Mouse (Mus musculus) midbrain, embryonic 12.5 days (tissue): ENCODE measurements at regions not wholly inside any gene's neighbourhood (a gene's known extent, or its start where the extent isn't known, plus 50 kb on each side); places are given as distances from the start of the nearest gene placed in this dataset.
A peak's percentile ranks its signal among the peaks of the same experiment; 100 is the strongest.

ENCODE experiments used
- ATAC-seq: fragments of 200-750 bp; cut with Nextera tagmentation; 2 replicates; pipeline ENCODE4 v1.8.0; 2017; ENCODE audit warnings: low read depth, moderate TSS enrichment, moderate library complexity; ENCODE audit not compliant: low FRiP score
- H3K27ac ChIP-seq: fragments of 300-500 bp; sonication (generic); replicated peaks from 2 replicates; pipeline ENCODE4 v1.5.1; 2016; ENCODE audit warnings: mild to moderate bottlenecking
- H3K27me3 ChIP-seq: fragments of 300-500 bp; sonication (generic); 2 replicates; pipeline ENCODE4 v1.6.1; 2016; ENCODE audit warnings: mild to moderate bottlenecking
- H3K36me3 ChIP-seq: fragments of 300-500 bp; sonication (generic); 2 replicates; pipeline ENCODE4 v1.6.1; 2016
- H3K4me1 ChIP-seq: fragments of 300-500 bp; sonication (generic); 2 replicates; pipeline ENCODE4 v1.6.1; 2016
- H3K4me2 ChIP-seq: fragments of 300-500 bp; sonication (generic); replicated peaks from 2 replicates; pipeline ENCODE4 v1.6.1; 2016; ENCODE audit warnings: mild to moderate bottlenecking, moderate library complexity
- H3K4me3 ChIP-seq: fragments of 300-500 bp; sonication (generic); 2 replicates; pipeline ENCODE4 v1.5.1; 2016; ENCODE audit warnings: mild to moderate bottlenecking
- H3K9ac ChIP-seq: fragments of 300-500 bp; sonication (generic); replicated peaks from 2 replicates; pipeline ENCODE4 v1.6.1; 2016; ENCODE audit warnings: mild to moderate bottlenecking, moderate library complexity
- H3K9me3 ChIP-seq: fragments of 300-500 bp; sonication (generic); 2 replicates; pipeline ENCODE4 v1.6.1; 2016; ENCODE audit warnings: mild to moderate bottlenecking
- WGBS: fragments of 180-500 bp; shearing (Covaris S2); methylation state at CpG from one replicate; pipeline ENCODE4 v1.1.7; 2016; 5-methylcytosine and 5-hydroxymethylcytosine counted together

DNA sequence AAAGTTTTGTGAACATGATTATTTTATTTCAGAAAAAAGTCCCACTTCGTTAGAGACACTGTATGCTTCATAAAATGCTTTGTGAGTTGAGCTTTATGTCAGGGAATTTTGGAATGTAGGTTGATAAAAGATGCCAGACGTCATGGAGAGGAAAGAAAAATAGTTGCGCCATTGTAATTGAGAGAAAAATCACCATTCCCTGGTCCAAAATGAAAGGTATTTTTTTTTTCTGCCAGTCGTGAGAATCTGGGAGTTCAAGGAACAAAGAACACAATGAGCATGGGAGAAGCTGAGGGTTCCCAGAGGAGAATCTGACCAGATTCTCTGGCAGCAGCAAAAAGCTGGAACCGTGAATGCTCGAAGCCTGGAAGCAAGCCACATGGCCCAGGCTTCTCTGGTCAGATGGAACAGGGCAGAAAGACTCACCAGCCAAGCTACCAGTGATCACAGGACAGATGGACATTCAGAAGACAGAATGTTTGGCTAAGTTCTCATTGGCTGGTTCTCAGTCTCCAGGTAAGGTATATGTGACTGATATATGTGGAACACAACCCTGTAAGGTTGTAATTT, 247.5 kb downstream of the Dnajb9 start:
- WGBS = 80% methylated on average over 6 of the region's 6 CpGs
- no peaks in the 10 kb centered on the region for H3K4me1 ChIP-seq
- ATAC-seq = no peak
- no peaks in the 10 kb centered on the region for H3K9me3 ChIP-seq
- no peak overlapping the region for H3K4me3 ChIP-seq
- no peaks in the 10 kb centered on the region for H3K36me3 ChIP-seq
- no peak overlapping the region for H3K4me2 ChIP-seq
- no peak overlapping the region for H3K9ac ChIP-seq
- no peaks in the 10 kb centered on the region for H3K27me3 ChIP-seq
- no peak overlapping the region for H3K27ac ChIP-seq

DNA sequence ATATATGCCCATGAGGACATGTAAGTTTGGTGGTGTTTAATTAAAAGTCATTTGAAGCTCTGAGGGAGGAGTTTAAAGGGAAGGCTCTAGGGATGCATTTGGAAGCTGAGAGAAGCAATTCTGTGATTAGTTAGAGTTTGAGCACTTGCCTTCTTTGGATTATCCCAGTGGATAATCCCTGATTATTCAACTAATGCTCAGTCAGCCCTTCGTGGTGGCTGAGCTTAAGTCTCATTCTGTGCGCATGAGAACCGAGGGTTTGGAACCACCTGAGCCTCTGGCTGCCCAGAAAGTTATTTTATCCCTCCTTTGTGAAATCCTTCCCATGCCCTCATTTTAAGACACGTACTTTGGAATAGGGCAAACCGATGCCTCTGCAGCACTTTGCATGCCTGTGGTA, 285.9 kb downstream of the Dnajb9 start:
- Histone ChIP-seq H3K27ac (no peak overlapping the region), H3K9ac (no peak overlapping the region), H3K27me3 (no peaks in the 10 kb centered on the region), H3K4me2 (no peak overlapping the region), H3K4me1 (no peaks in the 10 kb centered on the region), H3K4me3 (no peak overlapping the region), H3K9me3 (no peaks in the 10 kb centered on the region), H3K36me3 (no peaks in the 10 kb centered on the region)
- 26% methylated on average over 5 of the region's 5 CpGs for WGBS
- no peak for ATAC-seq

DNA sequence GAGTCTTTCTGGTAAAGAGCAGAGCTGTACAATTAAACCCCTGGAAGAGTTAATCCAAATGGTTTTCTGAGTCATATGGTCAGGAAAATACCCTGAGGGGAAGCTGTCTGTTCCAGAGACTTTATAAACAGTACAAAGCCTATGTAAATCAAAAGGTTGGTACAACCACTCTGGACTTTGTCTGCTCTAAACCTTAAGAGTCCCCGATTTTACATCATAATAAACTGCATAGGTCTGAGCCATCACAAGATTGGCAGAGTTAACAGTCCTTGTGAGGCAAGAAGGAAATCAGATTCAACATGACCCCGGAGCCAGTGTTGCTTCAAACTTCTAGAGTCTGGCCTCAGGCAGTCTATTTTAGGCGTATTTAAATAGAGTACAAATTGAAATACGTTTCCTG, 289.7 kb downstream of the Dnajb9 start:
- no peak for ATAC-seq
- H3K9ac ChIP-seq = no peak overlapping the region
- WGBS = 74% methylated on average over 4 of the region's 4 CpGs
- H3K4me1 ChIP-seq = no peaks in the 10 kb centered on the region
- H3K27ac ChIP-seq = no peak overlapping the region
- H3K4me3 ChIP-seq = no peak overlapping the region
- no peaks in the 10 kb centered on the region for H3K9me3 ChIP-seq
- H3K36me3 ChIP-seq = no peaks in the 10 kb centered on the region
- no peaks in the 10 kb centered on the region for H3K27me3 ChIP-seq
- no peak overlapping the region for H3K4me2 ChIP-seq

DNA sequence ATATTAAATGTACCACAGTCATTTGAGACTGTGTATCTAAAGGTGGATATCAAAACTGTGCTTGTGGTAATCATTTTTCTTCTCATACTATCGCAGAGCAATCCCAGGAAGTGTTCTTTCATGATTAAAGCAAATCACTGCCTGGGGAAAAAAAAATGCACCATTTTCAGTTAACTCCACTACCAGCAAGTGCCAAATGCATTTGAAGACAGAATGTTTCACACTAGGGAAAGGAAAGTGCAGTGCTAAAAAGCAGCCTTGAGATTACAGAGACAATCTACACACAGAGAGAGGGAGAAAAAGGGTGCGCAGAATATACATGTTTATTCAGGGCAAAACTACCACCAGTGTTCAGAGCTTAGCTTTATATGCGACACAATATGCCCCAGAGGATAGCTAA, 291.0 kb downstream of the Dnajb9 start:
- no peak overlapping the region for H3K4me2 ChIP-seq
- H3K4me3 ChIP-seq = no peak overlapping the region
- no peaks in the 10 kb centered on the region for H3K36me3 ChIP-seq
- H3K27ac ChIP-seq = no peak overlapping the region
- H3K27me3 ChIP-seq = no peaks in the 10 kb centered on the region
- no peak overlapping the region for H3K9ac ChIP-seq
- H3K4me1 ChIP-seq = no peaks in the 10 kb centered on the region
- WGBS = 71% methylated on average over 3 of the region's 3 CpGs
- no peak for ATAC-seq
- no peaks in the 10 kb centered on the region for H3K9me3 ChIP-seq

DNA sequence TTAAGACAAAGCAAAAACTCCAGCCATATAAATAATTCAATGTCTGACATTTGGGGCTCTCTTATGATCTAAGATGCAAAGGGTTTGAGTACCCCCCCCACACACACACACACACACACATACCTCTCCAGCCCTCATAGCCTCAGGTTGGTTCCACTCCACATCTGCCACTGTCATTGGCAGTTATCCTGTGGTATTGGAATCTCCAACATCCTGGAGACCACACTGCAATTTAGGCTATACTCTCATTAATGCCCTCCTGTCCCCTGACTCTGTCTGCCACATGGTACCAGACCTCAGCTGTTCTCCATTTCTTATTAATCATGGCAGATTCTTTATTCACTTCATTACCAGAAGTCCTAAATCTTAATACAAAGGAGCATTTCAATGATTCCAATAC, 293.3 kb downstream of the Dnajb9 start:
- no peaks in the 10 kb centered on the region for H3K27me3 ChIP-seq
- no peak overlapping the region for H3K4me3 ChIP-seq
- no peaks in the 10 kb centered on the region for H3K4me1 ChIP-seq
- ATAC-seq = peak; percentile 63; the same call in 1 of the 2 replicates
- H3K9me3 ChIP-seq = no peaks in the 10 kb centered on the region
- no peak overlapping the region for H3K9ac ChIP-seq
- no peak overlapping the region for H3K4me2 ChIP-seq
- H3K36me3 ChIP-seq = no peaks in the 10 kb centered on the region
- no peak overlapping the region for H3K27ac ChIP-seq

DNA sequence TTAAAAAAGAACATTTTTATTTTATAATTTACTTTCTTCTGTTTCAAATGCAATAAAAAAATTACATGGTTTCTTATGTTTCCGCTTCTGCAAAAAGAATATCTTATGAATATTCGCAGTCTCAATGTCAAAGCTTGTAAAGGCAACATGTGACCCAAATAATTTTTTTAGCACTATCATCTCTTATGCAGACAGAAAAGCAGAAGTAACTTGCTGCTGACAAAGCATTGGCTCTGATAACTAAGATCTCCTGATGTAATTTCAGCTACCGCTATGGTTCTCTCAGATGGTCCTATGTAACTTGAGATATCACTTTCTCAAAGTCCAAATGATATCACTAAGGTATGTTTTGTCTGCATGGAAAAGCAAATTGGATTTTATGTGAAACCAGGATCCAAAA, 310.9 kb downstream of the Dnajb9 start:
- no peak for ATAC-seq
- H3K4me2 ChIP-seq = no peak overlapping the region
- no peaks in the 10 kb centered on the region for H3K9me3 ChIP-seq
- H3K4me1 ChIP-seq = no peaks in the 10 kb centered on the region
- no peaks in the 10 kb centered on the region for H3K27me3 ChIP-seq
- H3K27ac ChIP-seq = no peak overlapping the region
- H3K36me3 ChIP-seq = no peaks in the 10 kb centered on the region
- WGBS = 98% methylated on average over 3 of the region's 3 CpGs
- no peak overlapping the region for H3K9ac ChIP-seq
- H3K4me3 ChIP-seq = no peak overlapping the region

DNA sequence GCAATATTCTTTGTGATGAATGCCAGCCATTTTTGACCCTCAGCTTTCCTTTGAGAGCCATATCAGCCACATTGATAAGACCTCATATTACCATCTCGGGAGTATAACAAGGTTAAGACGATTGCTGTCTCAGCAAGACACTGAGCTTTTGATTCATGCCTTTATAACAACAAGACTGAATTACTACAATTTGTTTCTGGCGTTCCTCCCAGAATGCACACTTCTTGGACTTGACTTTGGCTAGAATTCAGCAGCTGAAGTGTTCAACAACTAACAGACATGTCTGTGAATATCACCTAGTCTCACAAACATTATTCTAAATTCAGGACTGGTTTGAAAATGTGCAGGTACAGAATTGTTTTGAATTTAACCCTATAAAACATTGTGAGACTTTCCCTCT, 324.5 kb downstream of the Dnajb9 start:
- no peak for ATAC-seq
- H3K4me3 ChIP-seq = no peak overlapping the region
- H3K4me2 ChIP-seq = no peak overlapping the region
- no peaks in the 10 kb centered on the region for H3K9me3 ChIP-seq
- no peaks in the 10 kb centered on the region for H3K36me3 ChIP-seq
- WGBS = 89% methylated on average over 3 of the region's 3 CpGs
- H3K27me3 ChIP-seq = no peaks in the 10 kb centered on the region
- H3K4me1 ChIP-seq = no peaks in the 10 kb centered on the region
- H3K27ac ChIP-seq = no peak overlapping the region
- no peak overlapping the region for H3K9ac ChIP-seq

DNA sequence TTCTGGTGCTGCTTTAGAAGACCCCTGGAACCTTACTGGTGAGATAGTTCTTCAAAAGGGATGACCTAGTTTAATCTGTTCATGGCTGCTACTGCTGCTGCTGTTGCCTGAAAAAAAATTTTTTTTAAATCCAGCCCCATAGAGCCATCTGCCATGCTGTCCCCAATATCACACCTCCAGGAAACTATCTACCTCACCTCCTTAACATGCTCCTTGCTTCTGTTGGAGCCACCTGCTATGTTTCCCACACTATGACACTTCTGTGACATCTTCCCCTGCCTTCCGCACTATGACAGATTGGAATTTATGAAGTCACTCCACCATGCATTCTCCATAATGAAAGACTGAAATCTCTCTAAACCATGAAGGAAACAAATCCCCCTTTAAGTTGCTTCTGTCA, 349.6 kb downstream of the Dnajb9 start:
- Histone ChIP-seq H3K9ac (no peak overlapping the region), H3K36me3 (no peaks in the 10 kb centered on the region), H3K9me3 (no peaks in the 10 kb centered on the region), H3K4me1 (no peaks in the 10 kb centered on the region), H3K27me3 (no peaks in the 10 kb centered on the region), H3K4me3 (no peak overlapping the region), H3K4me2 (no peak overlapping the region), H3K27ac (no peak overlapping the region)
- WGBS = 91% methylated on average over 1 of the region's 1 CpGs
- ATAC-seq = no peak

DNA sequence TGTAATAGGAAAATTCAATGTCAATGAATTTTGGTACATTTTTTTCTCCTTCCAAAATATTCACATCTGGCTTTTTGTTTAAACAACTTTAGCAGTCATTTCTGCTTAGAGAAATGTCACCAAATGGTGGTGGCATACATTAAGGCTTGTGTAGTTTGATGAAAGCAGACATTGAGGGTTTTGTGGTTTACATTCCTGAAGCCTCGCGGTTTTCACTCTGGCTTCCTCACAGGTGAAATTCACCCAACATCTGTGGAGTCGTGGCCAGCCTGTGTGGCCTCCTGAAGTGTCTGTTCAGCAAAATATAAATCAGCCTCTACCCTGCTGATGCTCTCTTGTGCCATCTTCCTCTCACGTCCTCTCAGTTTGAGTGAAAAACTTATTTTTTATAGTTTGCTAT, 353.8 kb downstream of the Dnajb9 start:
- Histone ChIP-seq H3K9ac (no peak overlapping the region), H3K4me2 (no peak overlapping the region), H3K9me3 (no peaks in the 10 kb centered on the region), H3K27ac (no peak overlapping the region), H3K27me3 (no peaks in the 10 kb centered on the region), H3K4me1 (no peaks in the 10 kb centered on the region), H3K36me3 (no peaks in the 10 kb centered on the region), H3K4me3 (no peak overlapping the region)
- 82% methylated on average over 4 of the region's 4 CpGs for WGBS
- no peak for ATAC-seq

DNA sequence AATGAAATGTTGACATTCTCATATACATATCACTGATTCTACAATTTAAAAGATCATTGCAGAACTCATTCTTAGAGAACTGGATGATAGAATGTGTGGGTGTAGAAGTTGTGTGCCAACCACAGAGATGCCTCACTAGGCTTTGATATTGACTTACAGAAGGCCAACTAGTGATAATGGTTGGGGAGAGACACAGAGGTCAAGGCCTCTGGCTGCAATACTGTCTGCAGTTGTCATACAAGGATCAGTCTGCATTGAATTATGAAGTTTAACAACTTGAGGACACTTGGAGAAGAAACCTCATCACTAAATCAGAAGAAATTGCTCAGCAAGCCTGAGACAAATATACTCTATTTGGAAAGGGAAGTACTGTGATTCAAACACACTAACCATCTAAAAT, 357.9 kb downstream of the Dnajb9 start:
- H3K4me1 ChIP-seq = no peaks in the 10 kb centered on the region
- ATAC-seq = no peak
- H3K27me3 ChIP-seq = no peaks in the 10 kb centered on the region
- no peaks in the 10 kb centered on the region for H3K36me3 ChIP-seq
- no peak overlapping the region for H3K9ac ChIP-seq
- H3K4me2 ChIP-seq = no peak overlapping the region
- no peak overlapping the region for H3K27ac ChIP-seq
- no peaks in the 10 kb centered on the region for H3K9me3 ChIP-seq
- no peak overlapping the region for H3K4me3 ChIP-seq

DNA sequence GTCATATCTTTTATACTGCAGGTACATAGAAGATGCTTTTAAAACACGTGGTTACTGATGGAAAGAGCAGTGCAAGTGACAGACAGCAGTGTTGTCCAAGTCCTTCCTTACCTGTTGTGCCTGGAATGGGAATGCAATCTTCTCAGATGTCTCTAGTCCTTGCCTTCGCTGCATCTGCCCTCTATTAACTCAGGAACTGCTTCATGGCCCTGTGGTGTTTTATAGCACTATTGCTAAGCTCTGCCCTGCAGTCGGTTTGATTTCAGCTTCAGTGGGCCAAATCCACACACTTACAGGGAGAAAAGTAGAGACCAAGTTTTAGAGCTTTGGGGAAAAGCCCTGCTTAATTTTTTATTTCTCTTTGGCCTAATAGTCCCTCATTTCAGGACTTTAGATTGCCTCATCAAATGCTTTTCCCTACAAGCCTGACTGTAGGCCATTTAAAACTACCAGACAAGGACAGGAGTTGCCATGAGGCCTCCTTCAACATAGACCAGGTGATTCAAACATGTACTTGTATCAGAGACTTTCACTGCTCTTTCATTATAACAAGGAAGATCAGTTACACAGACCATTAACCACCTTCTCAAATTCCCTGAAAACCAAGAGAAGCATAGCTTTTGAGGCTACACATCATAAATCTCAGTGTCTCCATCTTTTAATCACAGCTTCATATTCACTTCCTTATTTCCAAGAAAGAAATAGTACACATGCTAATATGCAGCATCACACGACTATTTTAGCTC, 358.7 kb downstream of the Dnajb9 start:
- H3K4me1 ChIP-seq = no peaks in the 10 kb centered on the region
- 68% methylated on average over 4 of the region's 4 CpGs for WGBS
- no peaks in the 10 kb centered on the region for H3K27me3 ChIP-seq
- ATAC-seq = no peak
- H3K4me2 ChIP-seq = no peak overlapping the region
- no peaks in the 10 kb centered on the region for H3K36me3 ChIP-seq
- no peak overlapping the region for H3K9ac ChIP-seq
- H3K4me3 ChIP-seq = no peak overlapping the region
- no peaks in the 10 kb centered on the region for H3K9me3 ChIP-seq
- no peak overlapping the region for H3K27ac ChIP-seq

DNA sequence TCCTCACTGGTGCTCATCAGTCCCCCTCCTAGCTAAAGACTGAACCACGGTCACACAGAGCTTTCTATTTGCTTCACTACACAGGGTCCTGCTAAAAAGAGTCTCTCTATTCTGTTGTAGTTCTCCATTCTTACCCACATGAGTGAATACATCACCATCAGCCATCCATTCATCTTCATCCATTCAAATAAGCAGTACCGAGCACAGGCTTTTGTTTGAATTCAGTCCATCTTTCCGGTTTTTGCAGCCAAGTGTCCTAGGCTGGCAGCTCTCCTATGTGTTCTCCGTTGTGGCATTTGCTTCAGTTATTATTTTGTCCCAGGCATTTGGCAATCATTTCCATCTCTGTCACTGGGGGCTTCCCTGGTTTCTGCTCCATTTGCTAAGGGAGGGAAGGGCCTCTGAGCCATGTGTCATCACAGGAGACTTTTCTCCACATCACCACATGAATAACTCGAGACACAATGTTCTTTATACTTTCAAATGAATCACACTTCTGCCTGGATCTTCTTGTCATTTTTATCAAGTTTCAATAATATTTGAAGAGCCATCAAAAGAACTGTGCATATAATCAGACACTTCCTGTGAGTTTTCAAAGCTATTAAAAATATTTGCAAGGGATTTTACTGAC, 366.1 kb downstream of the Dnajb9 start:
- Histone ChIP-seq H3K27ac (no peak overlapping the region), H3K9me3 (no peaks in the 10 kb centered on the region), H3K36me3 (no peaks in the 10 kb centered on the region), H3K4me2 (no peak overlapping the region), H3K4me1 (0 out of 2 replicates have a peak, but pooled peaks cover 4% of the 10 kb centered on the region), H3K27me3 (no peaks in the 10 kb centered on the region), H3K4me3 (no peak overlapping the region), H3K9ac (no peak overlapping the region)
- ATAC-seq = 0 out of 2 replicates have a peak, but pooled peaks have one; percentile 30
- 31% methylated on average over 5 of the region's 5 CpGs for WGBS
